Mouse (Mus musculus) stomach, adult 2 months (tissue): ENCODE measurements around the gene Arglu1. TPM values are rescaled to one million over a fixed set of nuclear protein-coding genes. Genes with fewer than 3 reads are reported as not detected.

ENCODE experiments used
- polyA plus RNA-seq: library from polyadenylated mRNA; depleted of rRNA; stranded (reverse); fragments of >200 nt; gene quantifications from 2 replicates; pipeline ENCODE4 v1.2.3, GENCODE M21; 2012; rRNA removed

The Arglu1 gene
- 8.1 and 8.7 TPM in 2 replicates for polyA plus RNA-seq

DNA sequence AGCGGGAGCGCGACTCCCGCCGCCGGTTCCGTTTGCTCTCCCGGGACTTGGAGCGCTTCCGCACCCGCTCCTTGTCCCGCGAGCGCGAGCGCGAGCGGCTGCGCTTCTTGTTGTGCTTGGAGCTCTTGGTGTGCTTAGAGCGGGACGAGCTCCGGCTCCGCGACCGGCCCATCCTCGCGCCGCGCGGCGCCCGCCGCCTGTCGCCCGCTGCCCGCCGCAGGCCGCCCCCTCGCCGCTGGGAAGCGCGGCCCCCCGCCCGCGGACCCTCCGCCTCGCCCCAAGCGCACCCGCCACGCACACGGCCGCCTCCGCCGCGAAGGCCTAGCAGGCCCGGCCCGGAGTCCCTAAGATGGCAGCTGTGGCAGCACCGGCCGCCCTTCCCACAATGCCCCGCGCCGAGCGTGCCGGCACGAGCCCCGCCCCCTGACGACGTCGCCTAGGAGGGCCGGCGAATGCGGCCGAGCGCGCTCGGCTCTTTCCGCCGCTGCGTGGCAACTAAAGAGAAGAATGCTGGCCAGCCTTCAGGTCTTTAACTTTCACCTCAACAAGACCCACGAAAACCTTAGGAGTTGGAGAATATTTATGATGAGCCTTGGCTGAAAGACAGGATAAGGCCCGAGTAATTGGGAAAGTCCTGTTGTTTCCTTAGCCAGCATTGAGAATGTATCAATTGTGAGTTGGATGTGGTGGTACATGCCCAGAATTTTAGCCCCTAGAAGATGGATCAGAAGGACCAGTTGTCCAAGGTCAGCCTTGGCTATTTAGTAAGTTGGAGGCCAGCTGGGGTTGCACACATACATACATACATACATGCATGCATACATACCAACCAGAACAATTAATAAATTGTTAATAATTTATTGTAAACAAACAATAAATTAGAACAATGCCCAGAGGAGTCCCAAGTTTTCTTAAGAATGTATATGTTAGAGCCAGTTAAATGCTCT is at the start of gene Arglu1:
Arglu1 (minus strand) TSS at position 376 of the 947 bp plus-strand sequence.

GRCm38 (mm10) chr8:8661103-8661758 is 29.1 kb downstream of the Arglu1 start, which contains the start of gene Efnb2:
Gene Efnb2 (minus strand): TSS chr8:8661242.

Other genes starting within 250 kb of the Arglu1 start
- 19.5 and 21.6 TPM in 2 replicates for gene Efnb2, start 29.3 kb downstream of the Arglu1 start, polyA plus RNA-seq